13 mouse cellular contexts compared by ENCODE assay signal in genomic region chr12:89653211-89653610, GRCm38 (mm10).
"Had no signal": no experiment of that assay in that cellular context is flagged by ENCODE, and none has a peak within 500 bp of the region (broad histone marks: within the 10 kb centered on the region; RNA-seq: fewer than 3 reads in every experiment).

No protein-coding gene starts in this region.

- ATAC-seq: intestine, embryonic 16.5 days; lung, postnatal 0 days; midbrain, embryonic 13.5 days had no signal

- DNase-seq: kidney, adult 2 months; kidney, postnatal 14 days; lung, adult 2 months; lung, postnatal 36 days; thymus, adult 18-20 months; thymus, postnatal 25 days had no signal

- H3K27ac ChIP-seq: kidney, embryonic 15.5 days; limb, embryonic 13.5 days; liver, embryonic 14.5 days; midbrain, embryonic 13.5 days; stomach, postnatal 0 days had no signal

- H3K4me3 ChIP-seq: kidney, embryonic 15.5 days; limb, embryonic 13.5 days; midbrain, embryonic 13.5 days had no signal
